Mouse (Mus musculus) ES-Bruce4 (cell line): Measurements from ENCODE around the gene Medag. TPM values are rescaled to one million over a fixed set of nuclear protein-coding genes. Genes with fewer than 3 reads are reported as not detected.

ENCODE experiments used
- H3K27ac ChIP-seq: 2 replicates; pipeline ENCODE4 v1.5.1; 2012; ENCODE audit warnings: low read length, inconsistent platforms; ENCODE audit not compliant: insufficient read depth
- H3K27me3 ChIP-seq: 2 replicates; pipeline ENCODE4 v1.6.1; 2012; ENCODE audit warnings: mild to moderate bottlenecking, low read length, inconsistent platforms; ENCODE audit not compliant: control insufficient read depth, poor library complexity, insufficient read depth, severe bottlenecking
- H3K36me3 ChIP-seq: 2 replicates; pipeline ENCODE4 v1.6.1; 2012; ENCODE audit warnings: inconsistent platforms, mild to moderate bottlenecking, low read length, moderate library complexity; ENCODE audit not compliant: control insufficient read depth, poor library complexity, insufficient read depth, severe bottlenecking
- H3K4me1 ChIP-seq: one replicate; pipeline ENCODE4 v1.8.1; 2011; ENCODE audit warnings: low read length; ENCODE audit not compliant: control insufficient read depth, insufficient read depth
- H3K4me3 ChIP-seq: 2 replicates; pipeline ENCODE4 v1.5.1; 2011; ENCODE audit warnings: low read depth, mild to moderate bottlenecking, low read length
- H3K9ac ChIP-seq: 2 replicates; pipeline ENCODE4 v1.6.1; 2012; ENCODE audit warnings: low read depth, mild to moderate bottlenecking, inconsistent platforms; ENCODE audit not compliant: poor library complexity, severe bottlenecking
- H3K9me3 ChIP-seq: replicated peaks from 2 replicates; pipeline ENCODE4 v1.6.1; 2012; ENCODE audit warnings: mild to moderate bottlenecking, low read length, inconsistent platforms; ENCODE audit not compliant: control insufficient read depth, poor library complexity, insufficient read depth, severe bottlenecking
- CTCF ChIP-seq: IDR thresholded peaks from one replicate; pipeline ENCODE4 v1.8.1; 2011; ENCODE audit warnings: low read depth, low read length
- EP300 ChIP-seq: IDR thresholded peaks from 2 replicates; pipeline ENCODE4 v1.6.1; 2011; ENCODE audit warnings: low read depth, low read length; ENCODE audit not compliant: insufficient read depth
- POLR2A ChIP-seq: IDR thresholded peaks from one replicate; pipeline ENCODE4 v1.8.1; 2011; ENCODE audit warnings: low read length; ENCODE audit not compliant: insufficient read depth
- polyA plus RNA-seq: library from polyadenylated mRNA; stranded (reverse); fragments of >200 nt; gene quantifications from 2 replicates; pipeline ENCODE4 v1.2.4, GENCODE M21; 2011; ENCODE audit warnings: low read depth; ENCODE audit not compliant: missing spikeins, insufficient read depth, insufficient read length

The Medag gene
- polyA plus RNA-seq, 1 experiment, result 0.30 TPM

DNA sequence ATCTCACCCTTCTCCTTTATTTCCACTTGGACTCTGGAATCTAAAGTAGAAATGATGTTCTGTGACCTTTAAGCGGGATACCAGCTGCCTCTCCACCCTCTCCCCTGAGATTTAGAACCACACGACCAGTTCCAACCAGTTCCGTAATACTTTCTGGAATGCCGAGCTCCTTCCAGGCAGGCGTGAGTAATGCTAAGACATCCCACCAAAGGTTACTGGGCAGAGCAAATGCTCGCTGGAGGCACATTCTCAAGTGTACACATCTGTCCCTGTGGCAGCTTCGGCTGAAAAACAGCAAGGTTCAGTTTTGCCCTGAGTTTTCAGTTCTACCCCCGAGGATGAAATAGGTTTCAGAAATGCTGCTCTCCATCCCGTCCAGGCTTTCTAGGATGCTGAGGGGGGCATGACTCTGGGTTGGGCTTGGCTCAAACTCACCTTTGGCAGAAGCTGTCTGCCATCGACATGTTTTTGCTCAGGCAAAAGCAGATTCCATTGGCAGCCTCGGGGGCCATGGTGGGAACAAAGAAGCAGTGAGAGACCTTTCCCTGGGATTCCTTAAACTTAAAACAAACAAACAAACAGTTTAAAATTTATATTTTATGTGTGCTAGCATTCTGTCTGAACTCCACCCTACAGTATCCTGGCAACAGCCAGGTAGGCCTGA is 21.9 kb upstream of the Medag start:
- TF ChIP-seq CTCF, result no peak
- no peak for TF ChIP-seq EP300
- no peak for TF ChIP-seq POLR2A
- Histone ChIP-seq H3K27ac (no peak overlapping the region), H3K4me3 (no peak overlapping the region), H3K9ac (no peak overlapping the region), H3K27me3 (no peaks in the 10 kb centered on the region), H3K4me1 (no peaks in the 10 kb centered on the region), H3K36me3 (no peaks in the 10 kb centered on the region), H3K9me3 (0 out of 2 replicates have a peak, but pooled peaks cover 2% of the 10 kb centered on the region)

DNA sequence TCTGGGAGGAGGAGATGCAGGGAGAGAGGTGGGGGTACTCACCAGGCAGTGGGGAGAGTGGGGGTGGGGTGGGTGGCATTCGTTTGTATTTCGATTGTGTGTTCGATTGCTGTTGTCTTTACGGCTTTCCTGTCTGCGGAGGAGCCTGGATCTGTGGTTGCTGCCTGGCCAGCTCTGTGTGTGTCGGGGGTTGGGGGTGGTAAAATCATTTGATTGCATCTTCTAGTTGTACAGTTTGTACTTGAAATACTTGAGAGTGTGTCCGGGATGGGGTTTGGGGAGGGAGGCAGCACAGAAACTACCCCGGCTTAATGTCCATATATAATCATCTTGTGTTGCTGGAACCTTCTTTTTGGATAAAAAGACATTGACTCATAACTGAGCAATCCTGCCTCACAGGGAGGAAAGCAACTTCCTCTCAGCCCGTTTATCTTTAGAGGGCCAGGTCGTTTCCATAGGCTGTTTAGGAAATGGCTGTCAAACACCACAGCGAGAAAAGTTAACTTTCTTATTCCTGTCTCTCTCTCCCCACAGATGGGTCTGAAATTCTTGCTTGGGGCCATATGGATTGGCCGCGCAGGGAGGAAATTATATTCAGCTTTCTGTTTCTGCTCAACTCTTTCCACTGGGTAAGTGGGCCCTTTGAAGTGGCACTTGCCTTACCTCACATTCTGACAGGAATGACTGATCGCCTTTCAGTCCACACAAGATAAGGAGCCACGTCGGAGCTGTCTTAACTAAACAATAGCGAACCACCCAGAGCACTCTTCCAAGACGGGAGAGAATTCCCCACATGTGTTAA is 19.8 kb upstream of the Medag start:
- no peak overlapping the region for H3K4me3 ChIP-seq
- no peak for TF ChIP-seq POLR2A
- TF ChIP-seq EP300, result no peak
- no peak for TF ChIP-seq CTCF
- H3K36me3 ChIP-seq, result no peaks in the 10 kb centered on the region
- H3K27ac ChIP-seq, result no peak overlapping the region
- no peak overlapping the region for H3K9ac ChIP-seq
- no peaks in the 10 kb centered on the region for H3K9me3 ChIP-seq
- no peaks in the 10 kb centered on the region for H3K27me3 ChIP-seq
- no peaks in the 10 kb centered on the region for H3K4me1 ChIP-seq

DNA sequence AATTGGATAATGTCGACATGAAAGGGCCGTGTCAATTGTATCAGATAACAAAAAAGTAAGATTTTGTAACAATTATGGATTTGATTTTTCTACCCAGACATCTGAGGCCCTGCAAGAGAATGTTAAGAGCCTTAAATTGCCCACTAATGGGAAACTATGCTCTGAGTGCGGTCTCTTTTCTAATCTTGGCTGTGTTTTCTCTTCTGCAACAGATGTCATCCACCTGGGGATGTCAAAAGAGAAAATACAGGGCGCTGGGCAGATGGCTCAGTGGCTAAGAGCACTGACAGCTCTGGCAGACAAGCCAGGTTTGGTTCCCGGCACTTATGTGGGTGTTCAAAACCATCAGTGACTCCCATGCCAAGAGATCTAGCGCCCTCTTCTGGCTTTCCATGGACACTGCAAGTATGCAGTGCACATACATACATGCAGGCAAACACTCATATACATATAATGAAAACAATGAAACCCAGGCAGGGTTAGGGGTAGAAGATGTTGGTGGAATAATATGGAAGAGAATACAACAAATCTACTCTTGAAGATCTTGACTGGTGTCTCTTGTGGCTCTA is 19.0 kb upstream of the Medag start:
- no peak overlapping the region for H3K9ac ChIP-seq
- H3K4me3 ChIP-seq, result no peak overlapping the region
- H3K36me3 ChIP-seq, result no peaks in the 10 kb centered on the region
- H3K4me1 ChIP-seq, result no peaks in the 10 kb centered on the region
- no peaks in the 10 kb centered on the region for H3K9me3 ChIP-seq
- H3K27me3 ChIP-seq, result no peaks in the 10 kb centered on the region
- no peak overlapping the region for H3K27ac ChIP-seq
- TF ChIP-seq POLR2A (no peak), CTCF (no peak), EP300 (no peak)

DNA sequence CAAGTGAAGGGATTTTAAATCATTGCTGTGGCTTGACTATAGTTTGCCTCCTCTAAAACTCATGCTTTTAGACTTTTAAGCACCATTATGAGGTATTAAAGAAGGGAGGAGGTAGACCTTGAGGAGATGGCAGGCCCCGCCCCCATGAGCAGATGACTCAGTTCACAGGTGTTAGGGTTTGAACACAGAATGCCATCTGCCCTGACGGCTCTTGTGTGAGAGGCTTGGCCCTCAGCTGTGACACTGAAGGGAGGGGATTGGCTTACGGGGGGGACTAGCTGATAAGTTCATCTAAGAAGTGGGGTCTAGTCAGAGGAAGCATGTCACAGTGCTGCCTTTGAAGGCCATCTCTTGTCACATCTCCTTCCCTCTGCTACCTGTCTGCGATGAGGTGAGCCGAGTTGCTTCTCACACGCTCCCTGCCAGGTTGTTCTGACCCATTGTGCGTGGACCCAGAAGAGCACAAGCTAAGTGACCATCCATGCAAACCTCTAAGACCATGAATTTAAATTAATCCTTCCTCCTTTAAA is 10.0 kb upstream of the Medag start:
- H3K36me3 ChIP-seq, result no peaks in the 10 kb centered on the region
- no peak overlapping the region for H3K27ac ChIP-seq
- no peaks in the 10 kb centered on the region for H3K27me3 ChIP-seq
- H3K4me1 ChIP-seq, result no peaks in the 10 kb centered on the region
- H3K9me3 ChIP-seq, result no peaks in the 10 kb centered on the region
- H3K4me3 ChIP-seq, result no peak overlapping the region
- no peak overlapping the region for H3K9ac ChIP-seq
- TF ChIP-seq EP300 (no peak), CTCF (no peak), POLR2A (no peak)

DNA sequence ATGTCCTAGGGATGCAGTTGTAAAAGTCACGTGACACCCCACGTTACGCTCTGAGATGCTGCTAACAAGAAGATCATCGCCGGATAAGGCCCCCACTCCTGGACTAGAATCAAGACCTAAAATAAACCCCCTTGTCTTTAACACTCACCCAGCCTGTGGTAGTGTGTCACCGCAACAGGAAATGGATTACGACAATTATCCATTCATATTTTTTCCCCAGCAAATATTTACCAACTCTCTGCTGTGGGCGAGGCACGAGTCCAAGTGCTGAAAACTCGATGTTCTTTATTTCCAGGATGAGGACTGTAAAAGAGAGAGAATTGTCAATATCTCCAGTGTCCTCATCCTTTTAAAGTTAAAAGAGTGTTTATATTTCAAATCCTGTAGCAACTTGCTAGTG is 9.5 kb upstream of the Medag start:
- Histone ChIP-seq H3K9me3 (no peaks in the 10 kb centered on the region), H3K27ac (no peak overlapping the region), H3K4me1 (no peaks in the 10 kb centered on the region), H3K36me3 (no peaks in the 10 kb centered on the region), H3K4me3 (no peak overlapping the region), H3K27me3 (no peaks in the 10 kb centered on the region), H3K9ac (no peak overlapping the region)
- TF ChIP-seq CTCF (no peak), EP300 (no peak), POLR2A (no peak)
